Mouse (Mus musculus) frontal cortex, postnatal 14 days (tissue): ENCODE measurements around the gene Cel.
A peak's percentile ranks its signal among the peaks of the same experiment; 100 is the strongest.

ENCODE experiments used
- DNase-seq, 2 experiments: peaks; one replicate each; pipeline ENCODE4 v3.0.0; 2022; ENCODE audit warnings: low spot score in 2 of 2

Cel gene

GRCm38 (mm10) chr2:28563303-28563702 lies at the start of gene Cel:
TSS of gene Cel (minus strand) at chr2:28563403.
- DNase-seq = no peak

- DNase-seq = no peak
Observed at GRCm38 (mm10) chr2:28612436-28613063, 49.3 kb upstream of the Cel start.

DNA sequence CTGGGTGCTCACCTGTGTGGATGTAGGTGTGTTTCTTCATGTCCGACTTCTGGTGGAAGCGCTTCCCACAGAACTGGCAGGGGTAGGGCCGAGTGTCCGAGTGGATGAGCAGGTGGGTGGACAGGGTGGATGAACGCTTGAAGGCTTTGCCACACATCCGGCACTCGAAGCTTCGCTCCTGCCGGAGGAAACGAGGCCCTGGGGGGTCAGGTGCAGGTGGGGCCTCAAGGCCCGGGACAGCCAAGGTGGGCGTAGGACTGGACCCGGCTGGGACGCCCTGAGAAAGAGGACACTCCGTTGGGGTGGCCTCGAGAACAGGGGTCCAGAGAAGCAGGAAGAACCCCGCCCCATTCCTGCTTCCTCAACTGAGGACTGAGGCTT lies 48.2 kb upstream of the Cel start:
- DNase-seq = no peak

- no peak for DNase-seq
Observed at GRCm38 (mm10) chr2:28610716-28611406, 47.7 kb upstream of the Cel start.

- no peak for DNase-seq
Observed at GRCm38 (mm10) chr2:28609851-28610250, 46.6 kb upstream of the Cel start.

- no peak for DNase-seq
Observed at GRCm38 (mm10) chr2:28607341-28608165, 44.4 kb upstream of the Cel start.

DNA sequence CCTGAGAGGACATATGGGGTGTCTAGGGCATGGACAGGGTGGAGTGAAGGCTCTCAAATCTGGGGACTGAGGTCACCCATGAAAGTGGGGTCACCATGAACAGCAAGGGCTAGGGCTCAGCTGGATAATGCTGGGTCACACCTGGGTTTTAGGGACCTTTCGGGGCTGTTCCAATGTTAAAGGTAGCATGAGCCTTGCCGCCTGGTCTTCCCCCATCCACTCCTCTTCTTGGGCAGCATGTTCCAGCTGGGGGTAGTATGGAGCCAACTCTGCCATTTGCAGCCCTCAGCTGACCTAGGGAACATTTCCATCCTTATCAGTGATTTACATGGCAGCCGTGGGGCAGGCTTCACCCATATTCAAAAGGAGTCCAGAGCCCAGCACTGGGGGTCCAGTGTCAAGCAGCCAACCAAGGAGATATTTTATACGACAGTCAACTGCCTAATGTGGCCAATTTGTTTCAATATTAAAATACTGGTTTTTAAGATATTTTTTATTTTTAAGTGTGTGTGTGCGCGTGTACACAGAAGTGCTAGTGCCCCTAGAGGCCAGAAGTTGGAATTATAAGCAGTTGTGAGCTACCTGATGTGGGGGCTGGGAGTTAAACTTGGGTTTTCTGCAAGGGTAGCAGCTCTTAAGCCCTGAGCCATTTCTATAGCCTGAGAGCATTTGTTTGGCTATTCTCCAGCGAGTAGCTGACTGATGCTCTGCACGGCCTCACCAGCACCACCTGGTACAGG lies 43.6 kb upstream of the Cel start:
- DNase-seq = no peak

DNA sequence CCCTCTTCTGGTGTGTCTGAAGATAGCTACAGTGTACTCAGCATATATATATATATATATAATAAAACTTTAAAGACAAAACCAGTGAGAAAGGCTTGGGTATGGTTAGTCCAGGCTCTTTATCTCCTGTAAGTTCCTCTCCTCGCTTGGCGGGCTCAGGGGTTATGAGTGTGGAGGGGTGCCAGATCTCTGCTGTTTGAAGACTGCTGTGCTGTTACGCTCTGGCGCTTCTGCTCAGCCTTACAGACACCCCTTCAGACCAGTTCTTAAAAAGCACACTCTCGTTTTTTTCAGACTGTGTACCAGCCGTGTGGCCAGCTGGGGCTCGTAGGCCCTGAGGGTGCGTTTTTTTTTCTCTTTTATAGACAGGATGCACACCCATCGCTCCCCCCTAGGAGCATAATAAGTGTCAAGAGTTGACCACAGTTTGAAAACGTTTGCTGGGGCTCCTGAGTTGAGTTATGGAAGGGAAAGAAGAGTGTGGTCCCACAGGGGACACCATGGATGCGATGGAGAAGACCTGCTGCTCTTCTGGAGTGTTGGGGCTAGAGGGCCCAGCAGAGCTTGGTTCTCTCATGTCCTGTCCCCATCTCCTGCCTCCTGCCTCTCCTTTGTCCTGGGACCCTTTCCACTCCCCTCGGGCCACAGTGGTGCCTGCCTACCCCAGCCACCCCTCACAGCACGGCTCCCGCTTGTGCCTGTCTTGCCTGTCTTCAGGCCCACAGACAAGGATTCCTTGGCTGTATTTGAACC lies 42.8 kb upstream of the Cel start:
- DNase-seq = no peak

DNA sequence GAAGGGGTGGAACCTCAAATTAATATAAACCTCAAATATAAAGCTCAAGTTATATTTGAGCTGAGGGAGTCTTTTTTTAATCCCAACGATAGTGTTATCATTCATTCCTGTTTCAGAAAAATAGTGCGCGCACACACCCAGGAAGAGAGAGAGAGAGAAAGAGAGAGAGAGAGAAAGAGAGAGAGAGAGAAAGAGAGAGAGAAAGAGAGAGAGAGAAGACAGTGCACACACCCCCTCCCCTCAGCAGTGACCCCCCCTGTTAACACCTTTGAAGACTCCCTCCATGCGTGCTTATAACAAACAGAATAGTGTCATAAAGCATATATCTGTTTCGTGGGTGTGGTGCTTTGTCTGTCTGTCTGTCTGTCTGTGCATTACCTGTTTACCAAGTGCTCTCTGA lies 40.3 kb upstream of the Cel start:
- no peak for DNase-seq

- no peak for DNase-seq
Observed at GRCm38 (mm10) chr2:28601720-28602590, 38.8 kb upstream of the Cel start.

- DNase-seq = no peak
Observed at GRCm38 (mm10) chr2:28599569-28599900, 36.3 kb upstream of the Cel start.

- DNase-seq = no peak
Observed at GRCm38 (mm10) chr2:28598692-28599568, 35.7 kb upstream of the Cel start.

DNA sequence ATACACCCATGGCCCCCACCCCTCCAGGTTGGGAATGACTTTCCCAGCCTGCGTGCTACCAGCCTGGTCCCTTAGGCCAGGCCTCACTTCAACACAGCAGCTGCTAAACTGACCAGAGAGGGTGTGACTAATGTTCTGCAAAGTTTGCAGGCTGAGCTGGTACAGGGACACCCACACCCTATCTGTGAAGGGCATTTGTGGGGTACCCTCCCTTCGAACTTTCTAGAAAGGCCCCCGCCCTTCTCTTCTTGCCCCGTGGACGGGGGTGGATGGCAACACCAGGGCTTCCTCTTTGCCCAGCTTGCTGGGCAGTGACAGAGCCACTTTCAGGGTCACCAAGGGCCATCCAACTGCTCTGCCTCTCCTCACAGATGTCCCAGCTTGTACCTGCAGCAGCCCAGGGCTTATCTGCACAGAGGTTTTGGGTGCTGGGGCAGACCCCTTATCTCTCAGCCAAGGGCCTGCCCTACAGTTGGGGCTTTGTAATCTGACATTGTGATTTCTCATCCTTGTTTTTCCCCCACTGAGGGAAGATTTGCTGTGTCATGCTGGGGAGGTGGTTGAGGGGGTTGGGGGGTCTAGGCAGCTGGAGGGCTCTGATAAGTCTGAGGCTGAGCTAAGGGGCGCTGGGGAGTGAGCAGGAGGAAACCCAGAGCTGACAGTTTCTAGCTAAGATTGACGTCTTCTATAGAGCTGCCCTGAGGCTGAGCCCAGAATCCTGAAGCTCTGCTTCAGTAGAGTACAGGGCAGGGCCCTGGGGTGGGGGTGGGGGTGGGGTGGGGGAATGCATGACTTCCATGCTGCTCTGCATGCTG lies 34.7 kb upstream of the Cel start:
- no peak for DNase-seq

GRCm38 (mm10) chr2:28596998-28597397 lies 33.8 kb upstream of the Cel start:
- no peak for DNase-seq

DNA sequence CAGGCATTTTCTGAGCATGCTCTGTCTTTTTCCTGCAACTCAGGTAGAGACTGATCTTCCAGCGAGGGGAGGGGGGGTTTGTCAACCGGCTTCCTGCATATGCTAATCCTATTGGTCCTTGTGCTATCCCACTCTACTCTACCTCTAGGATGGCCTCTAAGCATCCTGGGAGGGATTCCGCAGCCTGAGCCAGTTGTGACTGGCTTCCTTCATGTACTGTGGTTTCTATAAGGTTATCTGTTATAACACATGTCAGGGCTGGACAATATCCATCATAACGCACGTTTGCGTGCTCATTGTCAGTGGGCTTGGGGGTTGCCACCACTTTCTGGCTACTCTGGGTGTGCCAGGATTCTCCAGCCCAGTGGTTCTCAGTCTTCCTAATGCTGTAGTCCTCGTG lies 32.8 kb upstream of the Cel start:
- no peak for DNase-seq

- peak in 1 of 2 experiments; percentile 36 for DNase-seq
Observed at GRCm38 (mm10) chr2:28592809-28593208, 29.6 kb upstream of the Cel start.

- DNase-seq = no peak
Observed at GRCm38 (mm10) chr2:28591479-28591878, 28.3 kb upstream of the Cel start.

DNA sequence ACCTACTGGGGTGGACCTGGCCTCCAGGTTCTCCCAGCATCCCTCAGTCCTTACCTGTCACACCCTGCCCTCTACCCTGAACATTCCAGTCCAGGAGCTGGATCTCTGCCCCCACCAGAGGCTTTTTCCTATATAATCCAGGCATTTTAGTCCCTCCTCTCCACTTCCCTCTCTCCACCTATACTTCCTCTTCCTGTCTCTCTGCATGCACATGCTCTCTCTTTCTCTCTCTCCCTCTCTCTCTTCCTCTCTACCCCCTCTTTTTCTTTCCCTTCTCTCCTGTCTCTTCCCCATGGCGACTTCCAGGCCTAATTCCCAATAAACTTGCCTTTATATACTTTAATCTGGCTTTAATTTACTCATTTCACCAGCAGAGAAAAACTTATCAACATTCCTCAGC lies 25.4 kb upstream of the Cel start:
- no peak for DNase-seq

DNA sequence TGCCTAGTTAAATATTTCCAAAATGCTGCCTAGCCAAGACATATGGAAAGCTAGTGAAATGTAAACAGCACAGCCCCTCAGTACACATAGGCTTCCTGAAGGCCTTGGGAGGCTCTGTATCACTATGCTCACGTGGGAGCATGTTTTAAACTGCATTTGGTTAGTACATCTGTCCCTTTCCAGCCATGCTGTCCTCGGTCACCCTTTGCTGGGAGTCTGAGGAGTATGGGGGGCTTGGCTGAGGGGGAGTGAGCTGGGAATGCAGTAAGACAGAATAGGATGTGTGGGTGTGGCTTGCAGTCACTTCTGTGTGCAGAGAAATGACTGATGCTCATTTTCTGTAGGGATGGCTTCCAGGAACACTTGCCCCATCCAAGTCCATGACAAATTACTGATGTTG lies 22.5 kb upstream of the Cel start:
- no peak for DNase-seq
